Mouse (Mus musculus) spleen, adult 12 weeks (tissue): ENCODE results near the gene Hook2.
A peak's percentile ranks its signal among the peaks of the same experiment; 100 is the strongest.

Experiments used
- DNase-seq: peaks from one replicate; pipeline ENCODE4 v3.0.0; 2022; ENCODE audit warnings: low spot score

Hook2 gene

GRCm38 (mm10) chr8:84973079-84973478, 17.3 kb upstream of the Hook2 start:
- DNase-seq = no peak

GRCm38 (mm10) chr8:84973803-84974542, 16.4 kb upstream of the Hook2 start:
- no peak for DNase-seq

- no peak for DNase-seq
Measured at GRCm38 (mm10) chr8:84974543-84975142, 15.8 kb upstream of the Hook2 start.

DNA sequence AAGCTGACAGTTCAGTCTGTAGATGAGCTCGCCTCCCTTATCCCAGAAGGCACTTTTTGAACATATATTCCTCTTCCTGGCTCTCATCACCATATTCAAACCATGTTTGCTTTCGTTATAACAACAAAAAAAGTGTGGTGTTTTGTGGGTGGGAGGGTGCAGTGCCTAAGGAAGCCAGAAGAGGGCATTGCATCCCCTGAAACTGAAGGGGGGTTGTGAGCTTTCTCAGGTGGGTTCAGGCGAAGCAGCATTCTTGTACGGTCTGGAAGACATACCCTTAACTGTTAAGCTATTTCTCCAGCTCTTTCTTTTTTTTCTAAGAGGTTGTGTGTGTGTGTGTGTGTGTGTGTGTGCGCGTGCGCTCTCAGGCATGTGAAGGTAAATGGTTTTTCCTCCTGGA, 15.0 kb upstream of the Hook2 start:
- peak; percentile 70 for DNase-seq

DNA sequence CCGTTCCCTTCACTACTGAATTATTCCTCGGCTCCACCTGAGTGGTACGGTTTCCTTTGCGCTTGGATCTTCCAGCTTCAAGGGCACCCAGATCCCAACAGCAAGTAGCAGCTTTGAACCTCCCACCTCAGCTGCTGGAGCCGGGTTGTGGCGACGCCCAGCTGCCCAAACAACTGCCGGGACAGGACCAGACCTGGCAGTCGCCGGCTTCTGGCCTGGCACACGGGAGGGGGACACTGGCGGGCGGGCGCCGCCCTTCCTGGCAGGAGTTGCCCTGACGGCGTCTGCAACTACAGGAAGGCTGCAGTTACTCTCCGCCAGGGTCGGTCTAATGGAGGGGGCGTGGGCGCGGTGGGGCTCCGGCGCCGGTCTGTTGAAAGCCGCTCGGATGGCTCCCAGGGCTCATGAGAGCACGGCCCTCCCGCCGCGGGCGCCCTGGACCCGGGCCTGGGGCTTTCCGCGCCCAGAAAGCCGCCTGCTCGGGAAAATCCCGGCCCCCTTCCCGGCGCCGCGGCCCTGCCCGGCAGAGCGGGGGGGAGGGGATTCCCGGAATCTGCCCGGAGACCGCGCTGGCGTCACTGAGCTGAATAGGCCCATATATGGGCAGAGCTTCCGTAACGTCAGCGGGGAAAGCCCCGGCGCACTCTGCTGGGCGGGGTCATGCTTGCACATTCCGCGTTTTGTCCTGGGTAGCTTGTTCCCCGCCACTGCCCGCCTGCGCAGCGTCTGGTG, 14.2 kb upstream of the Hook2 start:
- DNase-seq = peak; percentile 89

- DNase-seq = no peak
Measured at GRCm38 (mm10) chr8:84976763-84977434, 13.5 kb upstream of the Hook2 start.

- peak; percentile 69 for DNase-seq
Measured at GRCm38 (mm10) chr8:84977435-84978247, 12.8 kb upstream of the Hook2 start.

DNA sequence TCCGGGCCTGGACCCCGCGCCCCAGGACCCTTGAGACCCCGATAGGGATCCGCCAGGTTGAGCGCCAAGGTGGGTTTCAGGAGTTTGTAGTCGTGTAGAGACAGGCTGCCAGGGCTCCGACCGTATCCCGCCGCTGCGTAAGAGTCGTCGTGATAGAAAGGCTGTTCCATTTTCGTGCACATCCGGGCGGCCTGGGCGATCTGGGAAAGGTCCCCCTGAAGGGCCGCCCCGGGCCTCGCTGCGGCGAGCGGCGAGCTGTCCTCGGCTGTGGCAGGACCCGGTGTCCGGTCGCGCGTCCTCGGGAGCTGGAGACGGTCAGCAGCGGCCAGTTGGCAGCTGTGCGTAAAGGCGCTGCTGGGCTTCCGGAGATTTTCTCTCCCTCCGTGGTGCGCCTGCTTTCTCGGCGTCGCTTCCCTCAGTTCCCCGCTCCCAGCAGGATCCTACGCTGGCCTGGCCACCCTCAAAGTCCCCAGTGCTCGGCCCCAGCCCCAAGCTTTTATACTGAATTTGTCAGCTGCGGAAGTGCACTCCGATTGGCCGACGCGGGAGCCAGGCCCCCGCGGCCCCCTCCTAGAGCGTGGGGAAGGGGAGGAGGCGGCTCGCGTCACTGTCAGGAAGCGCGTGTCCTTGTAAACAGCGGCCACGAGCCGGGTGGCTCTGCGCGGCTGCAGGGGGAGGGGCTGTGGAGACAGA, 12.0 kb upstream of the Hook2 start, which contains the start of gene Junb:
Junb (minus strand) TSS at position 471 of the 693 bp plus-strand sequence.
- peak; percentile 85 for DNase-seq

DNA sequence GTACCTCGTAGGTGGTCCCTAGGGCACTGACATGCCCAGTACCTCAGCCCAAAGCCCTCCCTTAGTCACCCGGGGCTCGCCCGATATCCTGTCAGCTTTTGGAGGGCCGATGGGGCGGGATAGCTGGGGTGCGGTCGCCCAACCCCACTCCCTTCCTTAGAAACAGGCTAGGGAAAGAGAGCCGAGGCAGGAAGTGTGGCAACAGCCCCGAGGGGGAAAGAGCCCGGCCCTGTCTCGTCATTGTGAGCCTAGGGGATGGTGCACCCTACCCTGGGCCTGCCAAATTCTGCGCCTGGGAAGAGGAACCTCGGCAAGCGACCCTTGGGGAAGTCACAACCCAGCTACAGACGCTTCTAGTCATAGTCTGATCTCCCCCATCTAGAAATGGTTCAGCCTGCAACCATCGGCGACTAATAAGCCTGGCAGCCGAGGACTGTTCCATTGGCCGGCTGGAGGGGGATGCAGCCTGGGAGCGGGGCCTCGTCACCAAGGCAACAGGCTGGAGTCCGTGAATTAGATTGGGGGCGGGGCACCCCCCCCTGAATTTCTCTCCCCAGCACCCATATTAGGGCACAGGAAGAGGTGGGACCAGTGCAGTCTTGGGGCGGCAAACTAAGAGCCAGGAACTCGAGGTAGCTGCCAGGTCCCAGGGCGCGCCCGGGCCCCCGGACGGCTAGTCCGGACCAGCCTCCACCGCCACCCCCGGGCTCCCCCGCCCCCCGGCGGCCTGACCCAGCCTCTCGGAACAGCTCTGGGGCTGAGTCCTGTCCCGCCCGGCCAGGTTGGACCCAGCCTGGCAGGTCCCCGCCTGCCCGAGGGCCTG, 10.6 kb upstream of the Hook2 start:
- peak; percentile 83 for DNase-seq

GRCm38 (mm10) chr8:84980622-84981358, 9.6 kb upstream of the Hook2 start:
- DNase-seq = no peak

GRCm38 (mm10) chr8:84981644-84982498, 8.5 kb upstream of the Hook2 start:
- no peak for DNase-seq

- DNase-seq = no peak
Measured at GRCm38 (mm10) chr8:84982499-84983011, 7.8 kb upstream of the Hook2 start.

DNA sequence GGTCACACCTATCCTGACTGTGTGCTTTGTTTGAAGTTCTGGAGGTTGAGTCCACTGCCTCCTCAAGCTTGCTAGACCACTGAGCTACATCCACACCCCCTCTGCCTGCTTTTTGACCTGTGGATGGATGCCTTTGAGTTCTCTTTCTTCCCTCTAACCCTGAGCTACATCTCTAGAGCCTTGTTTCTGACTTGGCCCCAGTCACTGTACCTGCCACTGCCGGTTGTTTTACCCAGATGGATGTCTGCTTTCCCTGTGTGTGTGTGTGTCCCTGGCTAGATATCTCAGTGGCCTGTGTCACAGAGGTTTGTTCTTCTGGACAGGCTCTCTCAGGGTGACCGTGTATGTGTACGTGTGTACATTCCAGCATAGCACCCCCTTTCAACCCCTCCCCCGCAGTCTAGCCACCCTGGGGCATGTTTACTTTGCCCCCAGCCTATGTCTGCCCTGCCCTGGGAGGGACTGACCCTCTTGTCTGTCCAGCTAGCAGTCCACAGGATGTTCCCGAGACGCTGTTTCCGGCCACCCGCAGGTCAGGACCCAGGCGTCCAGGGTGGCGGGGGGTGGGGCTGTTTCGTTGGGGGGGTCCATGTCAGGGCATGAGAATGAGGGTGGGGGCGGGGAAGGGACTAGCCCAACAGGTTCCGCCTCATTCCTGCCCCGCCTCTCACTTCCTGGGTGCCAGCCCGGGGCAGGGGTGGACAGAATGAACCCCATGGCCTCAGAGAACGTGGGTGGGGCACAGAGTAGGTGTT, 5.9 kb upstream of the Hook2 start:
- DNase-seq = no peak

DNA sequence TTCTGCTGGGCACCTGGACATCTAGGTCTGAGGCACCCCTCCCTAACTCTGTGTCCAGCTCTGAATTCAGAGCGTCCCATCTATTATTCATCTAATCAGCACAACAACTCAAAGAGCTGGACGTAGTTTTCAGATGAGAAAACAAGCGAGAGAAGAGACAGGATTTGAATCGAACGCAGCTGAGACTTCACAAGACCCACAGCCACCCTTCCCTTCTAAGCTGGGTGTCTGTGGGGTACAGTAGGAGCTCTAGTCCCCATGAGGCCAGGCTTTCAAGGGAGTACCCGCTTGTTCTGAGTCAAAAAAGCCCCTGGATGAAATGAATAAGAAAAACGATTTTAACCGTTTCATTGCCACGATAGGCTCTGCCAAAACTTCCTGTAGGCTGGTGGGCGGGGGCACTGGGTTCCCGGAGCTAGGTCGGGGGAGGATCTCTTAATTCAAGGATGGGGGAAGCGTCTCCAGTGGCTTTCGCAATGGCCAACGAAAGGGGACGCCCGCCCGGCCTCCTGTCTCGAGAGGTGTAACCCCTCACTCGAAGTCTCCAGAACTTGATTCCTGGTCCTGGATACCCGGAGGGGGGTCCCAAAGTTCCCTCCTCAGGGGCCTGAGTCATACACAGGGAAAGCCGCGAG, 5.2 kb upstream of the Hook2 start:
- no peak for DNase-seq

DNA sequence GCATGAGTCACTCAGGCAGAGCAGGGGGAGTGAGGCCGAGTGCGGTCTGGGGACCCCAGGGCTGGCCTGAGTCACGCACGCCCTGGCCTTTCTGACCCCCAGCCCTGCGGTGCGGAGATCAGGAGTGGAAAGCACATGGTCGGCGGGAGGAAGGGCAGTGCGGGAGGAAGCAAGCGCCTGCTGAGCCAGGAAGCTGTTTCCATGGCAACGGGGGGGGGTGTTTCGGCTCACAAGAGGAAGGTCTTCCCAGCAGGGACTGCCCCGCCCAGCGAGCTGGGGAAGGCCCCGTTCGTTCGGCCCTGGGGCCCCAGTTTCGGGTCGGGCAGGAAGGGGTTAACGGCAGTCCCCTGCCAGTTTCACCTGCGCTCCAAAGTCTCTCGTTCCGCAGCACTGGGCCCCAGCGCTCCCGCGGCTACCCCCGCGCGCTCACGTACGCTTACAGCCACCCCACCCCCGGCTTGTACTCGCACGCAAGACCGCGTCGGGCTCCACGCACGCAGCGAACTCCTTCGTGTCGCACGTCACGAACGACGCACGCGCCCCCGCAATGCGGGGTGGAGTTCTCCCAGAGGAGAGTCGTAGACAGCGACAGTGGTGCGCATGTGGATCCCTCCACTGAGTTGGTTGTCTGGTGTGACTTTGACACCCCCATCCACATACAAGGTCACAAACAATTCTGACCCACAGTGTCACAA, 4.6 kb upstream of the Hook2 start:
- peak; percentile 79 for DNase-seq

DNA sequence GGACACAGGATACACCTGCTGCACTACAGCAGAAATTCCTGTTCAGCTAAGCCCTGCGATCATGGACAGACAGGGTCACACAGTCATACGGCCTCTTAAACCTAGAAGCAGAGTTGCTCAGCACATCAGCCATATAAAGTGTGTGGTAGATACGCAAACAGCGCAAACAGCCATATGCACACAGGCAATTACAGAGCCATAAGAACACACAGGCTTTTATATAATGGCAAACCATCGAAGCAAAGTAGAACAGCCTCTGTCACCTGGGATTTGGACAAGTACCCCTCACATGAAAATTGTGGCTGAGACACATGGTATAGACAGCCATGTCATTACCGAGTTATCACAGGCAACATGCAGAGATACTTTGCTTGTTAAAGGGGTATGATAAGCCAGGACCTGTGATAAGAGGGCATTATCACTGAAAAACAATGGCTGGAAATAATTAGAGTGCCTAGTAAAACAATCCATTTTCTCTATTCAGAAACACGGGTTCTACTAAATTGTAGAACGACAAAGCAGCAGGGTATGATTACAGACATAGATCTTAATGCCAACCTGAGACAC, 3.9 kb upstream of the Hook2 start:
- no peak for DNase-seq
